In the genomic region with DNA sequence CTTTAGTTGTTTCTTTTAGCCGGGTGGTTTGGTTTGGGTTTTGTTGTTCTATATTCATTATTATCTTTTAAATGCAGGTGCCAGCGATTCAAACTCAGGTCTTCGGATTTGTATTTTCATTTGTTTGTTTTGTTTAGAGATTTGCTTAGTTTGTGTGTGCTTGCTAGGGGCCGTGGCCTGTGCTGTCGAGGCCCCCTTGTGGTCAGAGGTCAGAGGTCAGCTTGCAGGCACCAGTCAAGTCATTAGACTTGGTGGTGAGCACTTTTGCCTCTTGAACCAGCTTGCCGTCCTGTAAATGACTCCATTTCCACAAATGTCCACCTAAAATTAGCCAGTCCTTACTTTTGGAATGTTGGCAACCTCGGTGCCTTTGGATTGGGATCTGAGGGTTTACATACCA, we compare ENCODE assay signal across 13 mouse cellular contexts. TPM values are rescaled to one million over a fixed set of nuclear protein-coding genes. Genes with fewer than 3 reads are reported as not detected.
A peak's percentile ranks its signal among the peaks of the same experiment; 100 is the strongest.
DNase-seq lines count a peak whose midpoint lies in the region; ATAC-seq and TF ChIP-seq lines count a peak whose summit lies in the region.
"Had no signal": no experiment of that assay in that cellular context is flagged by ENCODE, and none has a peak within 500 bp of the region (broad histone marks: within the 10 kb centered on the region; RNA-seq: fewer than 3 reads in every experiment).

No protein-coding gene starts in this region.

- no peak overlapping the region for H3K4me3 ChIP-seq in kidney, postnatal 0 days (replicated peaks; ENCODE audit: low read depth, low read length)
- no peak overlapping the region for H3K4me3 ChIP-seq in kidney, embryonic 14.5 days (ENCODE audit: low read length)
- H3K4me3 ChIP-seq in thymus, adult 2 months (ENCODE audit: control insufficient read depth, insufficient read depth, low read length), result no peak overlapping the region
- H3K4me3 ChIP-seq in bone marrow, adult 2 months (replicated peaks; ENCODE audit: control insufficient read depth, low read depth, low read length), result no peak overlapping the region
- H3K4me3 ChIP-seq: embryonic facial prominence, embryonic 10.5 days; midbrain, embryonic 15.5 days; neural tube, embryonic 12.5 days had no signal

- DNase-seq in kidney, postnatal 0 days (ENCODE audit: low spot score), result no peak
- DNase-seq in thymus, postnatal 14 days, result peak; percentile 41
- DNase-seq in thymus, adult 2 months, result no peak
- DNase-seq in urinary bladder, postnatal 25 days (ENCODE audit: low spot score), result no peak
- DNase-seq in retina, embryonic 14.5 days (ENCODE audit: low spot score), result no peak
- DNase-seq: cerebellum, adult 18-20 months; retina, postnatal 1 day had no signal

- 41% methylated on average over 7 of the region's 7 CpGs for WGBS in kidney, postnatal 0 days
- WGBS in kidney, embryonic 14.5 days, result 40% methylated on average over 7 of the region's 7 CpGs
- 61% methylated on average over 7 of the region's 7 CpGs for WGBS in thymus, adult 2 months
- WGBS in bone marrow, adult 2 months, result 56% methylated on average over 7 of the region's 7 CpGs

- H3K9me3 ChIP-seq in kidney, postnatal 0 days (replicated peaks; ENCODE audit: low read length), result no peaks in the 10 kb centered on the region
- no peaks in the 10 kb centered on the region for H3K9me3 ChIP-seq in kidney, embryonic 14.5 days (ENCODE audit: control insufficient read depth, low read length)
- H3K9me3 ChIP-seq: embryonic facial prominence, embryonic 10.5 days; midbrain, embryonic 15.5 days; neural tube, embryonic 12.5 days had no signal

- H3K4me1 ChIP-seq in kidney, postnatal 0 days (replicated peaks; ENCODE audit: insufficient read depth, low read length), result no peaks in the 10 kb centered on the region
- peaks cover 5% of the 10 kb centered on the region; the same call in 1 of the 2 replicates for H3K4me1 ChIP-seq in kidney, embryonic 14.5 days (ENCODE audit: control insufficient read depth, insufficient read depth, low read length)
- no peaks in the 10 kb centered on the region for H3K4me1 ChIP-seq in thymus, adult 2 months (replicated peaks; ENCODE audit: control insufficient read depth, insufficient read depth, low read length)
- H3K4me1 ChIP-seq in bone marrow, adult 2 months (ENCODE audit: control insufficient read depth, insufficient read depth, low read length), result no peaks in the 10 kb centered on the region
- H3K4me1 ChIP-seq: midbrain, embryonic 15.5 days; neural tube, embryonic 12.5 days had no signal

- peak; percentile 12; the same call in 1 of the 2 replicates for TF ChIP-seq CTCF in kidney, postnatal 0 days (IDR thresholded peaks at IDR 0.05; ENCODE audit: low read depth)
- no peak for TF ChIP-seq CTCF in thymus, adult 2 months (IDR thresholded peaks at IDR 0.05; ENCODE audit: borderline replicate concordance, control insufficient read depth, extremely low read depth, insufficient read depth, low read length, poor library complexity)
- peak; percentile 50; the same call in 1 of the 2 replicates for TF ChIP-seq CTCF in bone marrow, adult 2 months (IDR thresholded peaks at IDR 0.05; ENCODE audit: control insufficient read depth, insufficient read depth, low read length)

- H3K9ac ChIP-seq in kidney, postnatal 0 days (ENCODE audit: low read depth, low read length), result no peak overlapping the region
- H3K9ac ChIP-seq in kidney, embryonic 14.5 days (ENCODE audit: low read depth, low read length), result no peak overlapping the region
- H3K9ac ChIP-seq: midbrain, embryonic 15.5 days; neural tube, embryonic 12.5 days had no signal

- no peaks in the 10 kb centered on the region for H3K27me3 ChIP-seq in kidney, postnatal 0 days (ENCODE audit: insufficient read depth, low read length)
- no peaks in the 10 kb centered on the region for H3K27me3 ChIP-seq in kidney, embryonic 14.5 days (ENCODE audit: control insufficient read depth, insufficient read depth, low read length)
- no peaks in the 10 kb centered on the region for H3K27me3 ChIP-seq in thymus, adult 2 months (ENCODE audit: control insufficient read depth, insufficient read depth, low read length)
- H3K27me3 ChIP-seq: midbrain, embryonic 15.5 days; neural tube, embryonic 12.5 days had no signal

- TF ChIP-seq POLR2A in thymus, adult 2 months (IDR thresholded peaks at IDR 0.05; ENCODE audit: control insufficient read depth, extremely low read depth, insufficient read depth, low read length, poor library complexity), result no peak
- no peak for TF ChIP-seq POLR2A in bone marrow, adult 2 months (IDR thresholded peaks at IDR 0.05; ENCODE audit: borderline replicate concordance, control insufficient read depth, low read depth, low read length)

- peaks cover 88% of the 10 kb centered on the region for H3K36me3 ChIP-seq in kidney, postnatal 0 days (ENCODE audit: insufficient read depth, low read length)
- H3K36me3 ChIP-seq in kidney, embryonic 14.5 days (ENCODE audit: control insufficient read depth, insufficient read depth, low read length), result peaks cover 98% of the 10 kb centered on the region
- no peaks in the 10 kb centered on the region for H3K36me3 ChIP-seq in thymus, adult 2 months (ENCODE audit: control insufficient read depth, insufficient read depth, low read length)
- H3K36me3 ChIP-seq: midbrain, embryonic 15.5 days had no signal

- H3K4me2 ChIP-seq in kidney, postnatal 0 days (ENCODE audit: low read length), result no peak overlapping the region
- H3K4me2 ChIP-seq in kidney, embryonic 14.5 days (replicated peaks; ENCODE audit: low read depth, low read length), result no peak overlapping the region
- H3K4me2 ChIP-seq: midbrain, embryonic 15.5 days; neural tube, embryonic 12.5 days had no signal

- no peak overlapping the region for H3K27ac ChIP-seq in kidney, postnatal 0 days
- H3K27ac ChIP-seq in kidney, embryonic 14.5 days (ENCODE audit: low read depth, low read length), result no peak overlapping the region
- no peak overlapping the region for H3K27ac ChIP-seq in thymus, adult 2 months (ENCODE audit: control insufficient read depth, insufficient read depth, low read length)
- no peak overlapping the region for H3K27ac ChIP-seq in bone marrow, adult 2 months (ENCODE audit: control insufficient read depth, insufficient read depth, low read depth, low read length, poor library complexity)
- H3K27ac ChIP-seq: embryonic facial prominence, embryonic 10.5 days; macrophage; midbrain, embryonic 15.5 days; neural tube, embryonic 12.5 days had no signal

- ATAC-seq in kidney, postnatal 0 days (replicated peaks; ENCODE audit: low FRiP score, low read depth), result no peak
- ATAC-seq in kidney, embryonic 14.5 days (ENCODE audit: low FRiP score, low TSS enrichment), result no peak
- ATAC-seq: midbrain, embryonic 15.5 days had no signal

RNA-seq across cellular contexts. Expression of gene Ephb4, which starts 8.5 kb away (rescaled TPM):
- 38.1 and 40.5 TPM in 2 replicates for polyA plus RNA-seq in kidney, postnatal 0 days (2015; fragmentation: Nextera tagmentation; extraction: Ambion mirVana)
- polyA plus RNA-seq in kidney, embryonic 14.5 days (2014; fragmentation: Nextera tagmentation; extraction: Ambion mirVana), result 30.9 and 58.9 TPM in 2 replicates
- 9.2 and 10.4 TPM in 2 replicates for polyA plus RNA-seq in thymus, adult 2 months (2012; rRNA removed)
- polyA plus RNA-seq in bone marrow, adult 2 months (2011; ENCODE audit: insufficient read depth, insufficient read length, low replicate concordance, missing spikeins), result 3.1 and 4.5 TPM in 2 replicates
- polyA plus RNA-seq: macrophage had no signal

RNA-seq across cellular contexts. Expression of gene Slc12a9, which starts 25.0 kb away (rescaled TPM):
- polyA plus RNA-seq in kidney, postnatal 0 days (2015; fragmentation: Nextera tagmentation; extraction: Ambion mirVana), result 11.8 and 12.0 TPM in 2 replicates
- 5.7 and 8.5 TPM in 2 replicates for polyA plus RNA-seq in kidney, embryonic 14.5 days (2014; fragmentation: Nextera tagmentation; extraction: Ambion mirVana)
- 37.4 and 39.2 TPM in 2 replicates for polyA plus RNA-seq in thymus, adult 2 months (2012; rRNA removed)
- polyA plus RNA-seq in bone marrow, adult 2 months (2011; ENCODE audit: insufficient read depth, insufficient read length, low replicate concordance, missing spikeins), result 10.9 and 14.4 TPM in 2 replicates

RNA-seq across cellular contexts. Expression of gene Trip6, which starts 44.2 kb away (rescaled TPM):
- polyA plus RNA-seq in kidney, postnatal 0 days (2015; fragmentation: Nextera tagmentation; extraction: Ambion mirVana), result 74.8 and 75.6 TPM in 2 replicates
- 52.7 and 62.5 TPM in 2 replicates for polyA plus RNA-seq in kidney, embryonic 14.5 days (2014; fragmentation: Nextera tagmentation; extraction: Ambion mirVana)
- polyA plus RNA-seq in thymus, adult 2 months (2012; rRNA removed), result 25.0 and 28.0 TPM in 2 replicates
- polyA plus RNA-seq in bone marrow, adult 2 months (2011; ENCODE audit: insufficient read depth, insufficient read length, low replicate concordance, missing spikeins), result 9.0 and 15.5 TPM in 2 replicates

RNA-seq across cellular contexts. Expression of gene Srrt, which starts 50.9 kb away (rescaled TPM):
- 68.0 and 77.7 TPM in 2 replicates for polyA plus RNA-seq in kidney, postnatal 0 days (2015; fragmentation: Nextera tagmentation; extraction: Ambion mirVana)
- polyA plus RNA-seq in kidney, embryonic 14.5 days (2014; fragmentation: Nextera tagmentation; extraction: Ambion mirVana), result 104 and 141 TPM in 2 replicates
- 432 and 434 TPM in 2 replicates for polyA plus RNA-seq in thymus, adult 2 months (2012; rRNA removed)
- polyA plus RNA-seq in bone marrow, adult 2 months (2011; ENCODE audit: insufficient read depth, insufficient read length, low replicate concordance, missing spikeins), result 304 and 461 TPM in 2 replicates
